Mouse (Mus musculus) urinary bladder, postnatal 14 days (tissue): ENCODE results near the gene Mcrip2.

Experiments used
- DNase-seq: peaks from one replicate; pipeline ENCODE4 v3.0.0; 2021; ENCODE audit warnings: low spot score

Mcrip2 gene

GRCm38 (mm10) chr17:25863681-25864080, 4.9 kb downstream of the Mcrip2 start:
- no peak for DNase-seq

- DNase-seq = no peak
Measured at GRCm38 (mm10) chr17:25861704-25862612, 6.6 kb downstream of the Mcrip2 start.

DNA sequence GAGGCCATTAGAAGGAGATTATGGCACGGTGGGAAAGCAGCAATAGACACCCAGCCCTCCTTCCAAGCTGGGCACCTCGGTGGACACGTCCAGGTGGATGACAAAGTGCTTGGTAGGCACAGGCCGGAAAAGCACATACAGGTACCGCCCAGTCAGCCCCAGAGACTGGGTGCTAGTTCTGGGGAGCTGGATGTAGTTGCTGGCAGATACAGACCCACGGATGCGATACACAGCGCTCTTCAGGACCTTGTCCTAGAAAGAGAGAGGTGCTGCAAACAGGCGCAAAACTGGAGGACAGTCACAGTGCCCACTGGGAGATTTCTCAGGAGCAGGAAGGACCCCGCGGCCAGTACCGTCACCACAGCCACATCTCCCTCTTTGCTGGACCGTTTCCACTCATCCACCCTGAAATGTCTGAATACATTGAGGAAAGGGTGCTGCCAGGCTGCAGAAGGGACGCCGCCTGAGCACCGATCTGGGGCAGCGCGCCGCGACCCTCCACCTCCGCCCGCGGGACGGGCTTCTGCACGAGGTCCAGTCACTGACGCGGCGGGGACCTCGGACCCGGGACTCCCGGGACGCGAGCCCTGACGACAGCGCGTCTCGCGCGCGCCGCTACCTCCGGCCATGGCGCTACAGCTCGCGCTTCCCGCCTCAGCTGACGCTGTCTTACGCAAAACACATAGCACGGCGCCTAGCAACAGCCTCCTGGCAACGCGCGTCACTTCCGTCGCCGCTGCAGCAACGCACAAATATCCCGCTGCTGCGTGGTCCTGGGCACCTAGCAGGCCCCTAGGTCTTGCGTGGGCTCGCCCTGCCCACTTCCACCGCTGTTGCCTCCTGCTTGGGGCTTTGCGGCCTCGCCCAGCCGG, 7.5 kb downstream of the Mcrip2 start, which contains the start of gene Wdr90:
Gene Wdr90 (minus strand): TSS at position 670 of the 872 bp plus-strand sequence.
- peak; percentile 91 for DNase-seq

DNA sequence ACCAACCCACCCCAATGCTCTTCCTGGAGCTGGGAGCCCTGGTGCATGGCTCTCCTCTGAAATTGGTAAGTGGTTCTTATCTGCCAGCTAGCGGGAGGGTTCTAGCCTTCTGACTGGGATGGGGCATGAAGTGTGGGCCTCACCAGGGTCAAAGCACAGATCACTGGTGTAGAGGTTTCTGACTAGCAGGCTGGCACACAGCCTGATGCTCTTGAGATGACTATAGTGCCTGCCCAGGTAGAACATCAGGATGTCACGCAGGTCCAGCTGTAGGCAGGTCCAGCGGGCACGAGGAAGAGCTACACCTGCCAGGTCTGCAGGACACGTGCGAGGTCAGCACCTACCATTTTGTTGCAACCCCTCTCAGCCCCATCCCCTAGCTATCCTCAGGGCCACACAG, 8.3 kb downstream of the Mcrip2 start:
- DNase-seq = no peak

DNA sequence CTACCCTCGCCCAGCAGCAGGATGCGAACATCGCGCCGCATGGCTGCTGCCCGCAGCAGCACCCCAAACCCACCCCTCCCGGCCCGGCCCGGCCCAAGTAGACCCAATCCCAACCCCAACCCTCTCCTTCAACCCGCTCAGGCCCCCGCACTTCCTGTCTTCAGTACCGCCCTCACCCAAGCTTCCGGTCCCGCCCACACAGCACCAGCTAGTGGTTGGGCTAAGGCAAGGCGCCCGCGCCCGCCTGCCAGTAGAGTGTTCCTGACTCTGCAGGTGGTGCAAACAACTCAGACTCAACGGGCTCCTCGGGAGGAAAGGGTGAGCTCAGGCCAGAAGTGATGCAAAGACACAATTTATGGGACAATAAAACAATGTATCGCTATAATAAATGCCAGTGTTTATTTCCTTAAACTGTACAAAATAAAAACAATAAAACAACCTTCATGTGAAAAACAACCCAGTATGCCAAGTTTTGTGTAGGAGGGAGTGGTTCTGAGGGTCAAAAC, 24.1 kb downstream of the Mcrip2 start, which contains the start of gene Rhot2:
Gene Rhot2 (minus strand): TSS at position 456 of the 506 bp plus-strand sequence.
- DNase-seq = peak; percentile 97

GRCm38 (mm10) chr17:25843636-25844395, 24.7 kb downstream of the Mcrip2 start:
- DNase-seq = peak; percentile 41

- DNase-seq = no peak
Measured at GRCm38 (mm10) chr17:25843122-25843521, 25.4 kb downstream of the Mcrip2 start.

DNA sequence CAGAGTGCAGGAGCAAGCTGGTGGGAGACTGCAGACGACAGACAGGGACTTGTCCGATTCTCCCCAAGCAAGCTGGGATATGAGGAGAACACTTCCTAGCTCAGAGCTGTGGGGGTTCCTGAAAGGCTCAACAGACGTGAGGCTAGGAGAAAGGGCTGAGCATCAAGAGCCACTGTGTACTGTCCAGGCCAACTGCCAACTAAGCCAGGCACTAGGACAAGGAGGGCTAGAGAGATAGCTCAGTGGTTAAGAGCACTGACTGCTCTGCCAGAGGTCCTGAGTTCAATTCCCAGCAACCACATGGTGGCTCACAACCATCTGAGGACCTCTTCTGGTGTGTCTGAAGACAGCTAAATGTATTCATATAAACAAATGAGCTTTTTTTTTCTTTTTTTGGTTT, 26.1 kb downstream of the Mcrip2 start:
- DNase-seq = no peak

DNA sequence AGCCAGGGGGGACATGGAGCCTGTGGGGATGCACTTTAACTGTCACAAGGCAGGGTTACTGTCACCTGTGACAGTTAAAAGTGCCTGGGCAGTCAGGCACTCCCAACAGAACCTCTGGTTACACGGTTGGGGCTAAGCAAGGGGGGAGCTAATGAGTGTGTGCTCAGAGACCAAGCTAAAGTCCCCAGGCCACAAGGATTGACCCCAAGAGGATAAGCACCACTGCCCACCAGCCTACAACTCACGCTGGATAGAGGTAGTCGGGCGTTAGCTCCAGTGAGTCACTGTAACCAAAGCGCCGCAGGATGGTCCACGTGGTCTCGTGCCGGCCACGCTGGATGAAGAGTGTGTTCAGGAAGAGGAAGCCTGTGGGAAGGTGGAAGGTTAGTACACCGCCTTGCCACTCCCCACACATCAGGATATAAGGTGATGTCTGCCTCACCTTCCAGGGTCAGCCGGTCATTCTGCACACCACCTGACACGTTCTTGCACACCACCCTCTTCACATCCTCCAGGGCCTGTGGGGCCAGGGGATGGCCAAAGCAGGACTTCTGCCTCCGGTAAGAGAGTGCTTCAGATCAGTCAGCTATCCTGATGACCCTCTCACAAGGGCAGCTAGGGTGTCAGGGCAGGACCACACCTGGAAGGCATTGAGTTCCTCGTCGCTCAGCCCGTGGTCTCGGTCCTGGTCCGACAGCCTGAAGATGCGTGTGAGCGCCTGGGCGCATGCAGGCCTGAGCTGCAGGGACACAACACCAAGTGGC, 27.3 kb downstream of the Mcrip2 start, which contains the start of gene Gm20683:
Gene Gm20683 (minus strand): TSS at position 647 of the 764 bp plus-strand sequence.
- DNase-seq = no peak

DNA sequence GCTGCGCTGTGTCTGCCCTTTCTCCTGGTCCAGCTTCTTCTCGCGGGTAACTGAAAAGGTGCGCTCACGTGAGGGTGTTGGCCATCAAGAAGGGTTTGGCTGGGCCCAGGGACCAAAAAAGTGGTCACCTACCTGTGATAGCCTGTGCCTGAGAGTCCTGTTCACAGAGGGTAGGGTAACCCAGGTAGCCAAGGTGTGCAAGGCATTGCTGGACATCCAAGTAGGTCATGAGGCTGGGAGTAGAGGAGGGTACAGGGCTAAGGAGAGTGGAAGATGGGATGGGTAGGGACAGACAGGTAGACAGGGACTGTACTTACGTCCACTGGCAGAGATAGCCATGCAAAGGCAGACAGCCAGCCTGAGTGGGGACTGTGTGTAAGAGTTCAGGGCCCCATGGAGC, 28.0 kb downstream of the Mcrip2 start:
- DNase-seq = no peak

- DNase-seq = no peak
Measured at GRCm38 (mm10) chr17:25839455-25840235, 28.9 kb downstream of the Mcrip2 start.

GRCm38 (mm10) chr17:25838904-25839303, 29.7 kb downstream of the Mcrip2 start:
- no peak for DNase-seq

GRCm38 (mm10) chr17:25837533-25837932, 31.0 kb downstream of the Mcrip2 start:
- DNase-seq = no peak

GRCm38 (mm10) chr17:25837076-25837410, 31.5 kb downstream of the Mcrip2 start, which contains the start of gene Rhbdl1:
Gene Rhbdl1 (minus strand): TSS chr17:25837295.
- DNase-seq = peak; percentile 69

DNA sequence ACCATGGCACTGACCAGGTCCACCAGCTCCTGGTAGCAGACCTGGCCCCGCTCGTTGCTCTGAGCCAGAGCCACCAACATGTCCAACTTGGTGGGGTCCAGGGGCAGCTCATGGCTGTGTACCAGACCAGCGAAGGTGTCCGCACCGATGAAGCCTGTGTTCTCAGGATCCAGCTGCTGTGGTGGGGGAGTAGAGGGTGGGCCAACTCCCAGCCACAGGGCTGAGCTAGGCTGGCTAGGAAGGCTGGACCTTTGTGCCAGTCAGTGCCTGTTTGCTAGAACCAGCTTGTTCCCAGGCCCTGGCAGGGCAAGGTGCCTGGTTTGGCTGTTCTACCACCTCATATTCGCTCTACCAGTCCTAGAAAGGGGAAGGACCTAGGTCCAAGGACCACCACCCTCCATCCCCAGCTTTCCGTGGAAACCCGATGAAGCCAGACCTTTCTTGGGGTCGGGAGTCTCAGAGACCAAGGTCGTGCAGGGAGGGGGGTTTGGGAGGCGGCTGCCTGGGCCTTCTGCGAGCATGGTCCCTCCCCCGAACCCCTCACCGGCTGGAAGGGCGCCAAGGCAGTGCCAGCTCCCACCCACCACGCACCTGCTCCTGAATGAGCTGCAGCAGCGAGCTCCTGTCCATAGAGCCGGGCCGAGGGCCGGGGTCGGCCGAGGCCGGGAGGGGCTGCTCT, 32.0 kb downstream of the Mcrip2 start:
- no peak for DNase-seq

DNA sequence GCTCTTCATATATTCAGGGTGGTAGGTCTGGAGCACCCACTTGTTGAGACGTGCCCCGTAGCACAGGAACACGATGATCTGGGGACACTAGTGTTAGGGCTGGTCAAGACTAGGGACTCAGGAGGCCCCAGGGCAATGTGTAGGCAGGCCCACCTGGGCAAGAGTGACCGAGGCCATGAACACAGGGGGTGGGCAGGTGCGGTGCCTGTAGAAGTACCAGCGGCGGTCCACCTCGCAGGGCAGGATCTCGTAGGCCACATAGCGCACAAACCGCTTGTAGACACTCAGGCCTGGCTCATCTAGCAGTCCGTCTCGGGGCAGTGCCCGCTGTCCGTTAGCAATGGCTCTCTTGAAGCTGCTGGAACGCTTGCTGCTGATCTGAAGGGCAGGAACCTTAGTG, 32.7 kb downstream of the Mcrip2 start:
- DNase-seq = no peak

DNA sequence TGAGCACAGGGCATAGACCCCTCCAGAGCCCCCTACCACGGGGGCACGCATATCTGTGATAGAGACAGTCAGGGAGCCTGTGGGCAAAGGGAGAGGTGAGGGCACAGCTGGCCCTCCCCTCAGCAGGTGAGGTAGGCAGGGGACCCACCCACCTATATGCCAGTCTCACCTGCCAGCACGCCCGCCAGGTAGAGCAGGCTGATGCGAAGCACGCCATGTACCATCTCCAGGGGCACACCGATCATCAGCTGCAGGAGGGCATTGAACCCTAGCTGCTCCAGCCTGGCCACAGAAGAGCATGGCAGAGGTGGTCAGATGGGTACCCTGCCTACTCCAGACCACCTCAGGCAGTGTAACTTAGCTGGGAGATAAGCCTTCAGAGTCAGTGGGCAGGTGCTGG, 33.3 kb downstream of the Mcrip2 start:
- DNase-seq = no peak

DNA sequence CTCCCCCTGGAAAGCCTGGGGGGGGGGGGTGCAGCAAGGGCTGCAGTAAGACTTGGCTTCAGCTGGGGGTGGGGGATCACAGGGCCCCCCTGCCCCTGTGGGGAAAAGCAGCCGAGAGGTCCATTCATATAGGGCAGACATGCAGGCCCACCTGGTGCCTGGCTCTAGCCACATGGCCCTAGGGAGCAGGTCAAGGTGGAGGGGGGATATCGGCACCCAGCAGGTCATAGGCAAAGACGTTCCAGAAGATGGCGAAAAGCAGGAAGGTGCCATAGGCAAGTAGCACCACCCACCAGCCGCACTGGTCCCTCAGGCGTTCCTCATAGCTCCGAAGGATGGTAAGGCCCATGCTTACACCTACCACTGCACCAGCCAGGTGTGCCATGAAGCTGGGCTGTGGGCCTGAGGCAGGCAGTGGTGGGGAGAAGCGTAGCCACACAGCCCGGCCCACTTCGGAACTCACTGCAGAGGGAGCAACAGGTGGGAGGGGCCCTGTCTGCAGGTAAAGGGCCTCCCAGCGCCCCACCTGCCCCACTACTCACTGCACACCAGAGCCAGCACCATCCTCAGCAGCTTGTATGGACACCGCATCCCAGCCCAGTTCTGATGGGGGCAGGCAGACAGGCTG, 33.9 kb downstream of the Mcrip2 start:
- no peak for DNase-seq
